Mouse (Mus musculus) cortical plate, adult 2 months (tissue): ENCODE results near the gene Vcam1.

Experiments used
- CTCF ChIP-seq: fragments of 200-500 bp; IDR thresholded peaks from 2 replicates; pipeline ENCODE4 v1.5.1; 2011; ENCODE audit warnings: mild to moderate bottlenecking, control low read depth, low read length; ENCODE audit not compliant: insufficient read depth; ENCODE audit errors: extremely low read depth
- POLR2A ChIP-seq: fragments of 200-500 bp; IDR thresholded peaks from 2 replicates; pipeline ENCODE4 v1.6.1; 2011; ENCODE audit warnings: mild to moderate bottlenecking, low read length, control low read depth; ENCODE audit not compliant: insufficient read depth; ENCODE audit errors: extremely low read depth

DNA sequence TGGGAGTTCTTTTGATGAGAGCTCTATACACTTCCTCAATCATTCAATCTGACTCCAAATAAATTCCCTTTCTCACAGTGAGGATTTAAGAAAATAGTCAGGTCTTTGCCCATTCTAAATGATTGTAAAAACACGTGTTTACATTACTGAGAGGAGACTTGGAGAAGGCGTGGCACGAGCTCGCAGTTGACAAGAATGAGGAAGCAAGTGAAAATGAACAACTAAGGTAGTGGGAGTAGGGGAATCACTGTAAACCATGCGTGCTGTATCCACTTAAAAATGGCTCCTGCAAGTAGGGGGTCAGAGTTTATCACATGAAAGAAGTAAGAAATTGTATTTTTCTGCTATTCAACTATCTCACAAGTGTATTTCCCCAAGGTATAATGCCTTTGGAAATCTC is 3.9 kb upstream of the Vcam1 start:
- TF ChIP-seq CTCF (no peak), POLR2A (no peak)
